Mouse (Mus musculus) T-helper 1 cell (primary cell): ENCODE measurements around the gene Krt36.

Source experiments
- in situ Hi-C: fragments of 300-600 bp; cut with MboI, MseI; formaldehyde crosslinking; loops from one replicate; pipeline ENCODE4 v1.15.1; 2025; ENCODE audit warnings: high pct_unique_total_duplicates

Gene Krt36

DNA sequence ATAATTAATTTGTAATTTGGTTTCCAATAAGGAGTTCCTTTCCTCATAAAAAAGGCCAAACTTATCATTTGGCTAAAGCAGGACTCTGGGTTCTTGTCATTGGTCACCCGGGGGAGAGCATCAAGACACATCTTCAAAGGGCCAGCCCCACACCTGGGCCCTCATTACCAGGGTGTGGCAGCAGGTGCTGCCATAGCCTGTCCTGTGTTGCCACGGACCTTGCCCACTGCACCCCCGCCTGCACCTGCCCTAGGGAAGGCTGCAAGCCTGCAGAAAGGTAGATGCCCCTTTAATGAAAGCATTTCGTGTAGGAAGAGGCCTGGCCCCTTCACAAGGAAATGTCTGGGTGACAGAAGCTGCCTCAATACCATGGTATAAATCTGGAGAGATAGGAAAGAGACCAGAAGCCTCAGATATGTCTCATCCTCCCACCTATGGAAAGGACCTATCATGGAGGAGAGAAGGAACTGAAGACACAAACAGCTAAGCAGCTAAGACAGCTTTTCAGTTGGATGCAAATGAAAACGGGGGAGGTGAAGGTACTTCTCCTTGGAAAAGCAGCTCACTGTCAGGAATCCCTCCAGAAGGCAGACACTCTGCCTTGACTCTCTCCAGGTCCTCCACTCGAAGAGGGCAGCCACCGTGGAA is 16.9 kb downstream of the Krt36 start:
- in situ Hi-C loops, result no loop called here

DNA sequence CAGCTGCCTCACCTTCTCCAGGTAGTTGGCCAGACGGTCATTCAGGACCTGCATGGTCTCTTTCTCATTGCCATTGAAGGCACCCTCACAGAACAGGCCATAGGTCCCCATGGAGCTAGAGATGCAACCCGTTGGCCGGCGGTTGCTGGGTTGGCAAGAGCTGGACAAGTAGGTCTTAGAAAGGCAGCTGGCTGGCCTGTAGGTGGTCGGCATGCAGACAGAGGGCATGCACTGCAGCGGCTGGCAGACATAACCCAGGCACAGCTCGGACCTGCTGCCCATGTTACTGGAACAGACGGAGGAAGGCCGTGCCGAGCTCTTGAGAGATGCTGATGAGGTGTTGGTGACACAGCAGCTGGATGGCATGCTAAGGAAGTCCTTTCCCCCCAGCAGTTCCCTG is 17.6 kb downstream of the Krt36 start, which contains the start of gene Krt32:
Krt32 (minus strand) TSS at position 366 of the 400 bp plus-strand sequence.
- in situ Hi-C loops, result no loop called here

DNA sequence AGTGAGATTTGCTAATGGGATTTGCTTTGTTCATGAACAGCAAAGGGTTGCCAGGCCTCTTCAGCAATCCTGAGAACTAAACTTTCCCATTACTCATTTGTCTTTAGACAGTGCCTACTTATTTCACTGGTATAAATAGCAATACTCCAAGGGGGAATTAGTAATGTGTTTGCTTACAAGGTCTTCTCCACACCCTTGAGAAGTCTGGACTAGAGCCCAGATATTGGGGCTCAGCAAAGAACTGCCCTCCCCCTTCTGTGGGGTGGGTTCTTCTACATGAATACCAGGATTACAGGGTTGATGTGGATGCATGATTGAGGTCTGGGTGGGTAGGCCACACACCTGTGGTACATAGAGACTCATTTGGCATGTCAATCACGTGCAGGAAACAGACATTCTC is 31.6 kb downstream of the Krt36 start:
- in situ Hi-C loops, result no loop called here

DNA sequence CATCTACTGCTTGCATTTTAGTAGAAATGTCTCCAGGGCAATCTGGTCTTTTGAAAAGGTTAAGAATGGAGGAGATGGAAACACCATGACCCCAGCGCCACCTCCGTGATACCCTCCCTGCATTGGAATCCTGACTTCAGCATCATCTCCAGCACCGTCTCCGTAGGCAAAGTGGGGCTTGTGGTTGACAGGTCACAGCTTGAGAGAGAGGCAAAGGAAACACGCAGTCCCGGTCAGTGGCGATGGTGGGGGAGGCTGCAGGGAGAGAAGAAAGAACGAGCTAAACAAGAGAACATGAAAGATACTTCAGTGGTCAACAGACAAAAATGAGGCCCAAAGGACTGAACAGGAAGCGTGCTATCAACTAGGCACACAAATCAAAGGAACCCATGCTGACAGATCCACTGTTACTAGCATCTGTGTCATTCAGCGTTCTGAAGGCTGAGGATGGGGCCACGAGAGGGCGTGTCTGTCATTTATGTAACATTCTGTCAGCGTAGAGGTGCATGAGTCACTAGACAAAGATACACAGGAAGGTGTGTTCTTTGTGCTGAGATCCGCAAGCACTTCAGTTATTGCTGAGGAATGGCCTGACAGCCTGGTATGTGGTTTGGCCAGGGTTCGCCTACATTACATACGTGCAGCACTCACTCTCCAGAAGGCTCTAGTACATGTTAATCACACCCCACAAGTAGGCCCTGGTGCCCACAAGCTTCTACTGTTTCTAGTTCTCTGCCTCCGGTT is 38.0 kb downstream of the Krt36 start:
- in situ Hi-C loops, result no loop called here

DNA sequence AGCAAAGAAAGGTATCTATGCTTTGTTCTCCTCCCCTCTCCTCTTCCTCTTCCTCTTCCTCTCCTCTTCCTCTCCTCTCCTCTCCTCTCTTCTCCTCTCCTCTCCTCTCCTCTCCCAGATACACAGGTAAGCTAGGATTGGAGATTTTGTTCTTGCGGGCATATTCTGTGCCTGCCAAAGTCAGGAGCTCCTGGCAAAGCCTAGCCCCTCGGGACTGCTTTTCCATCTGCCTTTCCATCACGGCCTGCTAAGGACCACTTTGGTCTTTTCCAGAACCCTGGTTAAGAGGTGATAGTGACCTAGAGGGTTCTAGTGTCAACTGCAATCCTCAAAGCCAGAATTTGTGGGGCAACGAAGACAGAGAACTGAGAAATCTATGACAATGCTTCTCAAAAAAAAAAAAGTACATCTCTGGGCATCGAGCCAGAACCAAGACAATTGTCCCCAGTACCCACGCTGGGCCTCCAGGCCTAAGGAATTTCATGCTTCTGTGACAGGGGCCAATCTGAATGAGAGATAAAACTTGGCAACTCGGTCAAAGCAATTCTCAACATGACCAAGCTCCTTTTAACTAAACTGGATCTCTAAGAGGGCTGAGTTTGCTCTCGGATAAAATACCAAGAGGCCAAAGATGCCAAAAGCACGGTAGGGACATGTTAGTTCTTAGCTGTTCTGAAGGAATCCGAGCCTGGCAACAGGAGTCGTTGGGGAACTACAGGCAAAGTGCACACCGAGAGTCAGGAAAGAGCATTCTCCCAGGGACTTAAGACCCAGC is 39.0 kb downstream of the Krt36 start:
- in situ Hi-C loops, result no loop called here

DNA sequence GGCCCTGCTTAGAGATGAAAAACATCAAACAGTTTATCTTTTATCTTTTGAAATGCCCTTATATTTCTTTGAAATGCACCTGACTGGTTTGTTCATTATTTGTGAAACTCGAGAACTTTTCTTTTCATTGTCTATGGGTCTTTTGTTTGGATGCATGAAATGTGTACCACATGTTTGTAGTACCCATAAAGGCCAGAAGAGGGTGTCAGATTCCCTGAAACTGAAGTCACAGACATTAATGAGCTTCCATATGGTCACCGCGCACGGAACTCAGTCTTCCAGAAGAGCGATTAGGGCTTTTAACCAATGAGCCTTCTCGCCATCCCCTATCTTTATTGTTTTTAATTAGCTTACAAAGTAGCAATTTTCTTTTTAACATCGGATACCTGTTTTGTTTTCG is 46.6 kb downstream of the Krt36 start:
- in situ Hi-C loops, result no loop called here

DNA sequence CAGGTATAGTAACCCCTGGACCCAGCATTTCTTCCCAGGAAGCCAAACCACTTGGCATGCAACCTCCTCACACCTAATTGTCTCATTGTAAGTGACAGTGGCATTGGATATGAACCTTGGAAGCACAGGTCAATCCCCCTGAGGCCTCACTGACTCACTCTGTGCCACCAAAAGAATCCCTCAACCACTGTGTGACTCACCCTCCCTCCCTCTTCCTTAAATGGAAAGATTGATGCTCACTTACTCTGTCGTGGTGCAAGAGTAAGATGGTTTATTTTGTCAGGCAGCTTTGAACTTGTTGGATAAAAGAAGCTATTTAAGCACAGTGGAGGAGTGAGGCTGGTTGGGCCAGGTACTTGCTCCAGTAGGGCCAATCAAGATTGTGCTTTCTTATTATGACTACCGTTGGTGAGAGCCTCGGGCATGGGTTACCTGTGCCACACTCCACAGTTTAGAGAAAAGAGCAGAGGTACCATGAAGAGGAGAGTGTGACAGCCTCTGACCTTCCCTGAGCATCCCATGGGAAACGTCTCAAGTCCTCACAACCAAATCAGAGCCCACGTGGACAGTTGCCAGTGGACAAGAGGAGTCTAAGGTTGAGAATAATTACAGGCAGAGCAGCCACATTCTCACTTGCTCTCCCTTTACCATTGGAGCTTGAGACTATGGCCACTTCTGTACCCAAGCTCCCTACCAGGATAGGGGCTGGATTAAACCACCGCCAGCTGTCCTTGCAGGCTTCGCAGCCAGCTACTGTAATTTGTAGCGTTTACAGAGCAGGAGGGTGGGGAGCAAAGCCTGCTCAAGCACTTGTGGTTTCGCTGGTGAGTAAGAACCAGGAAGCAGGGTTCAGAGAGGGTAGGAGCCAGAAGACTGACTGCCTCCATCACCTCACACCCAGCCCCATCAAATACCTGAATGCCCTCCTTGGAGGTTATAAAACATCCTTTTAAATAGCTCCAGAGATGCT is 49.5 kb downstream of the Krt36 start:
- in situ Hi-C loops, result no loop called here
